Mouse (Mus musculus) c-Kit-negative CD71-positive TER-119-positive erythroid progenitor cells, embryonic 14.5 days (primary cell): ENCODE measurements around the gene Dner.
"Not testable (repeated sequence)": the region's sequence is repeated elsewhere in the genome, so short reads cannot be mapped to it uniquely, and the experiment has no call there.

ENCODE experiments used
- DNase-seq: peaks from one replicate; pipeline ENCODE4 v3.0.0-alpha.2; 2013; ENCODE audit warnings: low read depth, low spot score

The Dner gene

GRCm38 (mm10) chr1:84399671-84400070 is 296.4 kb downstream of the Dner start:
- no peak for DNase-seq

GRCm38 (mm10) chr1:84399118-84399517 is 296.9 kb downstream of the Dner start:
- DNase-seq: no peak

- DNase-seq: no peak
These were observed 299.2 kb downstream of the Dner start for GRCm38 (mm10) chr1:84396787-84397186.

GRCm38 (mm10) chr1:84395928-84396327 is 300.1 kb downstream of the Dner start:
- DNase-seq: no peak

GRCm38 (mm10) chr1:84390961-84391360 is 305.1 kb downstream of the Dner start:
- DNase-seq: no peak

GRCm38 (mm10) chr1:84387616-84388015 is 308.4 kb downstream of the Dner start:
- no peak for DNase-seq

GRCm38 (mm10) chr1:84386481-84387146 is 309.4 kb downstream of the Dner start:
- DNase-seq: no peak

GRCm38 (mm10) chr1:84382709-84383108 is 313.3 kb downstream of the Dner start:
- DNase-seq: no peak

- no peak for DNase-seq
These were observed 314.0 kb downstream of the Dner start for GRCm38 (mm10) chr1:84382064-84382463.

GRCm38 (mm10) chr1:84380895-84381294 is 315.1 kb downstream of the Dner start:
- no peak for DNase-seq

- DNase-seq: no peak
These were observed 328.3 kb downstream of the Dner start for GRCm38 (mm10) chr1:84367733-84368132.

GRCm38 (mm10) chr1:84366553-84366952 is 329.5 kb downstream of the Dner start:
- DNase-seq: no peak

- no peak for DNase-seq
These were observed 332.1 kb downstream of the Dner start, which contains the start of gene Pid1 for GRCm38 (mm10) chr1:84363967-84364366. Gene Pid1, minus strand, starts transcription at chr1:84364180.

GRCm38 (mm10) chr1:84362709-84363617 is 333.1 kb downstream of the Dner start:
- no peak for DNase-seq

GRCm38 (mm10) chr1:84362209-84362608 is 333.8 kb downstream of the Dner start:
- DNase-seq: no peak

GRCm38 (mm10) chr1:84361389-84361788 is 334.6 kb downstream of the Dner start:
- DNase-seq: no peak

- DNase-seq: no peak
These were observed 336.2 kb downstream of the Dner start for GRCm38 (mm10) chr1:84359611-84360500.

GRCm38 (mm10) chr1:84357216-84357615 is 338.8 kb downstream of the Dner start:
- no peak for DNase-seq

- no peak for DNase-seq
These were observed 345.8 kb downstream of the Dner start for GRCm38 (mm10) chr1:84350262-84350661.

GRCm38 (mm10) chr1:84347796-84348476 is 348.1 kb downstream of the Dner start:
- DNase-seq: no peak

GRCm38 (mm10) chr1:84332797-84333196 is 363.2 kb downstream of the Dner start:
- not testable (repeated sequence) for DNase-seq
